Mouse (Mus musculus) liver, embryonic 14.5 days (tissue): Measurements from ENCODE around the gene Shisa6. TPM values are rescaled to one million over a fixed set of nuclear protein-coding genes. Genes with fewer than 3 reads are reported as not detected.

Experiments
- ATAC-seq: fragments of 200-750 bp; cut with Nextera tagmentation; 2 replicates; pipeline ENCODE4 v1.8.0; 2017; ENCODE audit warnings: moderate number of reproducible peaks, mild to moderate bottlenecking, moderate library complexity; ENCODE audit not compliant: insufficient read depth
- DNase-seq, 3 experiments: peaks; one replicate each; pipeline ENCODE4 v3.0.0-alpha.2; 2012 to 2013; ENCODE audit warnings: low read depth in 3 of 3, low spot score in 3 of 3
- H3K27ac ChIP-seq: fragments of 300-500 bp; sonication (generic); 2 replicates; pipeline ENCODE4 v1.5.1; 2014; ENCODE audit warnings: moderate library complexity, mild to moderate bottlenecking, control low read depth, inconsistent platforms
- H3K27me3 ChIP-seq: fragments of 300-500 bp; sonication (generic); 2 replicates; pipeline ENCODE4 v1.6.1; 2014; ENCODE audit warnings: mild to moderate bottlenecking, low read length, moderate library complexity; ENCODE audit not compliant: control insufficient read depth, insufficient read depth
- H3K36me3 ChIP-seq: fragments of 300-500 bp; sonication (generic); replicated peaks from 2 replicates; pipeline ENCODE4 v1.6.1; 2014; ENCODE audit warnings: low read depth; ENCODE audit not compliant: control insufficient read depth, insufficient read depth
- H3K4me1 ChIP-seq, 2 experiments: fragments of 200-500 bp in 1 of 2; fragments of 300-500 bp in 1 of 2; sonication (generic) in 1 of 2; replicated peaks; 2 replicates each; pipeline ENCODE4 v1.6.1; 2012 to 2014; ENCODE audit warnings: antibody characterized with exemption in 1 of 2, inconsistent platforms in 1 of 2, low read length in 1 of 2; ENCODE audit not compliant: control insufficient read depth in 2 of 2, insufficient read depth in 2 of 2
- H3K4me2 ChIP-seq: fragments of 300-500 bp; sonication (generic); 2 replicates; pipeline ENCODE4 v1.6.1; 2014; ENCODE audit warnings: low read depth, mild to moderate bottlenecking, control low read depth, moderate library complexity
- H3K4me3 ChIP-seq, 2 experiments: fragments of 200-500 bp in 1 of 2; fragments of 300-500 bp in 1 of 2; sonication (generic) in 1 of 2; 2 replicates each; pipeline ENCODE4 v1.5.1; 2012 to 2014; ENCODE audit warnings: low read depth in 2 of 2, low read length in 2 of 2, mild to moderate bottlenecking in 2 of 2, control low read depth in 1 of 2, inconsistent platforms in 1 of 2, moderate library complexity in 1 of 2; ENCODE audit not compliant: insufficient read depth in 1 of 2
- H3K9ac ChIP-seq: fragments of 300-500 bp; sonication (generic); replicated peaks from 2 replicates; pipeline ENCODE4 v1.6.1; 2014; ENCODE audit warnings: mild to moderate bottlenecking, control low read depth, moderate library complexity
- H3K9me3 ChIP-seq: fragments of 300-500 bp; sonication (generic); 2 replicates; pipeline ENCODE4 v1.6.1; 2016; ENCODE audit warnings: low read length, mixed read lengths; ENCODE audit not compliant: control insufficient read depth
- CTCF ChIP-seq: IDR thresholded peaks from 2 replicates; pipeline ENCODE4 v1.5.1; 2016; ENCODE audit warnings: antibody characterized with exemption, low read depth, control low read depth
- EP300 ChIP-seq: IDR thresholded peaks from 2 replicates; pipeline ENCODE4 v1.6.1; 2016; ENCODE audit warnings: antibody characterized with exemption, low read depth
- WGBS: fragments of 180-500 bp; shearing (Covaris S2); extraction: QIAGEN DNeasy Blood & Tissue Kit; methylation state at CpG from one replicate; pipeline ENCODE4 v1.1.7; 2014; ENCODE audit not compliant: insufficient replicate concordance; 5-methylcytosine and 5-hydroxymethylcytosine counted together
- polyA plus RNA-seq, 2 experiments: library from polyadenylated mRNA; depleted of rRNA in 1 of 2; stranded (reverse) in 1 of 2; unstranded in 1 of 2; fragments of >200 nt; fragmentation: Nextera tagmentation in 1 of 2; extraction: Ambion mirVana in 1 of 2; gene quantifications; 2 replicates each; pipeline versions ENCODE4 v1.2.1 to v1.2.3; 2012 to 2014

Gene Shisa6
- polyA plus RNA-seq, 2 experiments = under 0.01 TPM; not detected in 1

GRCm38 (mm10) chr11:66265336-66265990 is 260.3 kb downstream of the Shisa6 start:
- H3K27me3 ChIP-seq = no peaks in the 10 kb centered on the region
- H3K9ac ChIP-seq = no peak overlapping the region
- no peak overlapping the region for H3K27ac ChIP-seq
- no peak for DNase-seq
- H3K4me2 ChIP-seq = no peak overlapping the region
- TF ChIP-seq EP300 (no peak), CTCF (no peak)
- H3K9me3 ChIP-seq = no peaks in the 10 kb centered on the region
- no peak overlapping the region for H3K4me3 ChIP-seq
- H3K4me1 ChIP-seq = no peaks in the 10 kb centered on the region
- no peak for ATAC-seq
- H3K36me3 ChIP-seq = no peaks in the 10 kb centered on the region
- 32% methylated on average over 1 of the region's 1 CpGs for WGBS

DNA sequence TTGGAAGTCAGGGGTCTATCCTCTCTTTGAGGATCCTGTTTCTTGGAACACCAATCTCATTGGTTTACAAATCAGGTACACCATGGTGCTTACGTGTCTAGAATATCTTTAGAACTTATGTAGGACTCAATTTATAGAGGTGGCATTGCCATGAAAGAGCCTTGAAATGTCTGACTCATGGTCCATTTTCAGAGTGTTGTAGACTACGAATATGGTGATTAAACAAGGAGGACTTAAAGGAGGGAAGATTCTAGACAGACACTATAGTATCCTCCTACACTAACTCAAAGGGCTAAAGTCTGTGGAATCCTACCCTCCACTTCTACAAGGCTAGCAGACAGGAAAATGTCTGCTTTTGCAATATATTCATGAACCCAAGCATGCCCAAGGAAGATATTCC is 265.6 kb downstream of the Shisa6 start:
- no peak for ATAC-seq
- no peak overlapping the region for H3K9ac ChIP-seq
- no peaks in the 10 kb centered on the region for H3K36me3 ChIP-seq
- no peak overlapping the region for H3K4me3 ChIP-seq
- no peaks in the 10 kb centered on the region for H3K27me3 ChIP-seq
- no peaks in the 10 kb centered on the region for H3K9me3 ChIP-seq
- 46% methylated on average over 2 of the region's 2 CpGs for WGBS
- no peak overlapping the region for H3K27ac ChIP-seq
- no peaks in the 10 kb centered on the region for H3K4me1 ChIP-seq
- H3K4me2 ChIP-seq = no peak overlapping the region
- TF ChIP-seq CTCF (no peak), EP300 (no peak)
- no peak for DNase-seq

- WGBS = 14% methylated on average over 3 of the region's 3 CpGs
These were observed 266.9 kb downstream of the Shisa6 start for GRCm38 (mm10) chr11:66258851-66259250.

DNA sequence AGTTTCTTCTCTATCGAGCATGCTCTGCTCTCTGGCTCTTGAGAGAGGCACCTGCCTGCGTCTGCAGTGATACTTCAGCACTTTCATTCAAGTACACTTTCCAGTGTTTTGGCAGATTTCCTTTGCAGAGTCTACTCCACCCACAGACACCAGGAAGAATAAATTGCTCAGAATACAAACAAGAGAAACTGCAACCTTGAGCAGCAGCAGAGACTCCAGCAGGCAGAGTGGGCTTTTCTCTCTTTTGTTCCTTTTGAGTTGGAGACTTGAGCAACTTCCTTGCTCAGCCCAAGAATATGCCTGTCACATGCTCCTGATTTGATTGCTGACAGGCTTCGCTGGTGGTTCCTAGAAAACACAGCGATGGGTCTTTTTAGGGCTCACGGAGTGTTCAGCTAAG is 278.6 kb downstream of the Shisa6 start:
- DNase-seq (no peak), ATAC-seq (no peak)
- Histone ChIP-seq H3K4me2 (no peak overlapping the region), H3K4me3 (no peak overlapping the region), H3K36me3 (no peaks in the 10 kb centered on the region), H3K9me3 (no peaks in the 10 kb centered on the region), H3K27me3 (no peaks in the 10 kb centered on the region), H3K4me1 (no peaks in the 10 kb centered on the region), H3K27ac (no peak overlapping the region), H3K9ac (no peak overlapping the region)
- TF ChIP-seq CTCF (no peak), EP300 (no peak)
- WGBS = 65% methylated on average over 5 of the region's 5 CpGs

More at GRCm38 (mm10) chr11:66258851-66259250, 266.9 kb downstream of the Shisa6 start:
- no peaks in the 10 kb centered on the region for H3K4me1 ChIP-seq
- no peaks in the 10 kb centered on the region for H3K36me3 ChIP-seq
- H3K9me3 ChIP-seq = no peaks in the 10 kb centered on the region
- TF ChIP-seq EP300 (no peak), CTCF (no peak)
- ATAC-seq (no peak), DNase-seq (no peak)
- no peaks in the 10 kb centered on the region for H3K27me3 ChIP-seq
- no peak overlapping the region for H3K27ac ChIP-seq
- no peak overlapping the region for H3K9ac ChIP-seq
- no peak overlapping the region for H3K4me3 ChIP-seq
- H3K4me2 ChIP-seq = no peak overlapping the region

DNA sequence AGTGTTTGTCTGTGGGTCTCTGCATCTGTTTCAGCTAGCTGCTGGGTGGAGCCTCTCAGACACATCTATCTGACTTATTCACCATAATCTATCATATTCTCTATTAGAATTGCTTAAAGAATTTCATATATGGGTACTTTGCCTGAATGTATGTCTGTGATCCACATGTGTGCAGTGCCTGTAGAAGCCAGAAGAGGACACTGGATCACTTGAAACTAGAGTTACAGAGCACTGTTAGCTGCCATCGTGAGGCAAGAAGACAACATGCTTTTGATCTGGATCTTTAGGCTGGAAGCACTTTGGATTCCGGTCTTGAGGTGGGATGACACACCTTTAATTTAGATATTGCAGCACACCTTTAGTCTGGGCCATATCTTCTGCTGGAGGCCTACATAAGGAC is 289.2 kb downstream of the Shisa6 start:
- Histone ChIP-seq H3K27me3 (no peaks in the 10 kb centered on the region), H3K4me2 (no peak overlapping the region), H3K4me3 (no peak overlapping the region), H3K4me1 (no peaks in the 10 kb centered on the region), H3K27ac (no peak overlapping the region), H3K9ac (no peak overlapping the region), H3K9me3 (no peaks in the 10 kb centered on the region), H3K36me3 (no peaks in the 10 kb centered on the region)
- ATAC-seq (no peak), DNase-seq (no peak)
- WGBS = 38% methylated on average over 2 of the region's 2 CpGs
- no peak for TF ChIP-seq CTCF
- TF ChIP-seq EP300 = no peak
